Mouse (Mus musculus) induced T-regulatory cell, adult 2 months (primary cell): Measurements from ENCODE around the gene Gm13279.
"Not testable (repeated sequence)": the region's sequence is repeated elsewhere in the genome, so short reads cannot be mapped to it uniquely, and the experiment has no call there.

Source experiments
- DNase-seq: peaks from one replicate; pipeline ENCODE4 v3.0.0-alpha.2; 2012; ENCODE audit warnings: low read depth

Gm13279 gene

DNA sequence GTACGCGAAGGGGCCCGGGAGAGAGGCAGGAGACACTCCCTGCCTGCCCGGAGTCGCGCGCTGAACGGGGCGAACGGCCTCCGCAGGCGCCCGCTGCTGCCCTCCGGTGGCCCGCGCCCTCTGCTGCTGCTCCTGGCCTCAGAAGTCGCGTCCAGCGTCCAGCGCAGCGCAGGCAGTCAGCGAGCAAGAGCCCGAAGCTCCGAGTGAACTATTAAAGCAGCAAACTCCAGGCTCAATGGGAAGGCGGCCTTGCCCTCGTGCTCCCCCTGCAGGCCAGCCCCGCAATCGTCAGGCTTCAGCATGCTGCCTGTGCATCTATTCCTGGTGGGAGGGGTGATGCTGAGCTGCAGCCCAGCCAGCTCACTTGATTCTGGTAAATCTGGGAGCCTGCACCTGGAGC, at the start of gene Gm13279:
Gene Gm13279 (plus strand): TSS at position 301 of the 400 bp plus-strand sequence.
- DNase-seq = not testable (repeated sequence)

GRCm38 (mm10) chr4:88749926-88750325, 47.3 kb upstream of the Gm13279 start:
- no peak for DNase-seq

GRCm38 (mm10) chr4:88754818-88755340, 42.3 kb upstream of the Gm13279 start, which contains the start of gene Gm13271:
Gene Gm13271, plus strand, starts transcription at chr4:88754868.
- DNase-seq = not testable (repeated sequence)

DNA sequence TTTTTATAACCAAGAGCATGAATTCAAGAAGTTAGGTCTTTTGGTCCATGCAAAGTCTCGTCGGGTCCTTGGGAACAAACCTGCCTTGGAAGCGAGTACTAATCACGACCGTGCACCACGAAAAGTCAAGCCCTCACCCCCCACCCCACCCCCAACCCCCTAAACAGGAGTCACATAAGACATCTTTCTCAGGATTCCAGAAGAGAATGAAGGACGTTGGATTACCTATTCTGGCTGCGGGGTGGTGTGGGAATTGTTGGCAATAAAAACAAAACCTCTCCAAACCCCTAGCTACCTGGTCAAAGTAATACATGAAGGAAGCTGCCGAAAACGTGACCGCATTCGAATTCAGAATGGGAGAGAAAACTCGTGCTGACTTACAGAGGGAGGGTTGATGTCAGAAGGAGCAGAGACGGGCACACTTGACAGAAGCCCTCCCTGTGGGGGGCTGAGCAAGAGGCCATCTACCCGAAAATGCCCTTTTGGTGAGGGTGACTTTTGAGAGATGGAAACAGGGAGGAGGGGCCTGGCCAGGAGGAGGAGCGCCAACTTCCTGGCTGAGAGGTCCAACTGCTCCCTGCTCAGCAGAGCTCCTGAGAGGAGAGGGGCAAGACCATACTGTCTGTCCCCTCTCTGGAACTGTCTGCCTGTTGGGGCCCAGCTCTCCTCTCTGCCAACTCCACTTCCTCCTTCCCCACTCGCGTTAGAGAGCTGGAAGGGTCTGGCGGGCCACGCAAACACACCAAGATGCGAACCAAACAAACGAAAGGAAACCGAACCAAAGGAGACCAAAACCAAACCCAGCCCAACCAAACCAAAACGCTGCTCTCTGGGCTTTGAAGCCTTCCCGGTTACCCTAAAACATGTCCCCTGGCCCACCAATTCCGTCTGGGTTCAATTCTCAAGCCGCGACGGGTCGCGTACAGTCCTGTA, 40.4 kb upstream of the Gm13279 start:
- peak; percentile 77 for DNase-seq

GRCm38 (mm10) chr4:88757628-88758031, 39.6 kb upstream of the Gm13279 start:
- peak; percentile 91 for DNase-seq

DNA sequence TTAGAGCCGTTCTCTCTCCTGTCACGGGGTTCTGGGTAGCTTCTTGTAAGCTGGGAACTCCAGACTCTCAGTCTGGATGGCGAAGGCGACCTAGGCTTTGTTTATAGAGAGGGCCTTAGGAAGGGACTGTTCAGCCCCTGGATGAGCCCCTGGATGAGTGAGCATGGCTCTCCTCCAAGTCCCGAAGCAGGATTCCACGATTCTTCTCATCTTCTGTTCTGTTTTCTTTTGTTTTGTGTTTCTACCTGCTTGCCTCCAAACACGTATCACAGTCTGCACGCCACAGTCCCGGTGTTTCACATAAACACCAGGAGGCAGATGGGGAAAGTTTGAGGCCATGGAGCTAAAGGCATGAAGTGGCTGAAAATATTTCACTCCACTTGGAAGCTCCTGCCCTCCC, 38.4 kb upstream of the Gm13279 start:
- DNase-seq = not testable (repeated sequence)

GRCm38 (mm10) chr4:88759610-88760268, 37.5 kb upstream of the Gm13279 start, which contains the start of gene Gm13283:
Gene Gm13283, plus strand, starts transcription at chr4:88760119.
- DNase-seq = not testable (repeated sequence)

- peak; percentile 76 for DNase-seq
Measured at GRCm38 (mm10) chr4:88760431-88760830, 36.8 kb upstream of the Gm13279 start.

DNA sequence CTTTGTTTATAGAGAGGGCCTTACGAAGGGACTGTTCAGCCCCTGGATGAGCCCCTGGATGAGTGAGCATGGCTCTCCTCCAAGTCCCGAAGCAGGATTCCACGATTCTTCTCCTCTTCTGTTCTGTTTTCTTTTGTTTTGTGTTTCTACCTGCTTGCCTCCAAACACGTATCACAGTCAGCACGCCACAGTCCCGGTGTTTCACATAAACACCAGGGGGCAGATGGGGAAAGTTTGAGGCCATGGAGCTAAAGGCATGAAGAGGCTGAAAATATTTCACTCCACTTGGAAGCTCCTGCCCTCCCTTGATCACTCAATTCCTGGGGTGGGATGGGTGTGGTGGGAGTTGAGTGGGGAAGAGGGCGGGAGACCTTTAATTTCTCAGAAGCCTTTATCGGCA, 35.4 kb upstream of the Gm13279 start:
- DNase-seq = not testable (repeated sequence)

GRCm38 (mm10) chr4:88762341-88762740, 34.9 kb upstream of the Gm13279 start:
- not testable (repeated sequence) for DNase-seq

DNA sequence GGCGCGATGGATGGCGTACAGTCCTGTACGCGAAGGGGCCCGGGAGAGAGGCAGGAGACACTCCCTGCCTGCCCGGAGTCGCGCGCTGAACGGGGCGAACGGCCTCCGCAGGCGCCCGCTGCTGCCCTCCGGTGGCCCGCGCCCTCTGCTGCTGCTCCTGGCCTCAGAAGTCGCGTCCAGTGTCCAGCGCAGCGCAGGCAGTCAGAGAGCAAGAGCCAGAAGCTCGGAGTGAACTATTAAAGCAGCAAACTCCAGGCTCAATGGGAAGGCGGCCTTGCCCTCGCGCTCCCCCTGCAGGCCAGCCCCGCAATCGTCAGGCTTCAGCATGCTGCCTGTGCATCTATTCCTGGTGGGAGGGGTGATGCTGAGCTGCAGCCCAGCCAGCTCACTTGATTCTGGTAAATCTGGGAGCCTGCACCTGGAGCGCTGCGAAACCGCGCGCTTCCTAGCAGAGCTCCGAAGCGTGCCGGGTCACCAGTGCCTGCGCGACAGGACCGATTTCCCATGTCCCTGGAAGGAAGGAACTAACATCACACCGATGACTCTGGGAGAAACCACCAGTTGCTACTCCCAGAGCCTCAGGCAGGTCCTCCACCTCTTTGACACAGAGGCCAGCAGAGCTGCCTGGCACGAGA, 33.7 kb upstream of the Gm13279 start:
- peak; percentile 72 for DNase-seq

GRCm38 (mm10) chr4:88773534-88773933, 23.7 kb upstream of the Gm13279 start, which contains the start of gene Gm13290:
Gene Gm13290, plus strand, starts transcription at chr4:88773834.
- DNase-seq = not testable (repeated sequence)

DNA sequence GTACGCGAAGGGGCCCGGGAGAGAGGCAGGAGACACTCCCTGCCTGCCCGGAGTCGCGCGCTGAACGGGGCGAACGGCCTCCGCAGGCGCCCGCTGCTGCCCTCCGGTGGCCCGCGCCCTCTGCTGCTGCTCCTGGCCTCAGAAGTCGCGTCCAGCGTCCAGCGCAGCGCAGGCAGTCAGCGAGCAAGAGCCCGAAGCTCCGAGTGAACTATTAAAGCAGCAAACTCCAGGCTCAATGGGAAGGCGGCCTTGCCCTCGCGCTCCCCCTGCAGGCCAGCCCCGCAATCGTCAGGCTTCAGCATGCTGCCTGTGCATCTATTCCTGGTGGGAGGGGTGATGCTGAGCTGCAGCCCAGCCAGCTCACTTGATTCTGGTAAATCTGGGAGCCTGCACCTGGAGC, 20.6 kb upstream of the Gm13279 start, which contains the start of gene Gm13289:
Gene Gm13289 (plus strand): TSS at position 301 of the 400 bp plus-strand sequence.
- DNase-seq = not testable (repeated sequence)

DNA sequence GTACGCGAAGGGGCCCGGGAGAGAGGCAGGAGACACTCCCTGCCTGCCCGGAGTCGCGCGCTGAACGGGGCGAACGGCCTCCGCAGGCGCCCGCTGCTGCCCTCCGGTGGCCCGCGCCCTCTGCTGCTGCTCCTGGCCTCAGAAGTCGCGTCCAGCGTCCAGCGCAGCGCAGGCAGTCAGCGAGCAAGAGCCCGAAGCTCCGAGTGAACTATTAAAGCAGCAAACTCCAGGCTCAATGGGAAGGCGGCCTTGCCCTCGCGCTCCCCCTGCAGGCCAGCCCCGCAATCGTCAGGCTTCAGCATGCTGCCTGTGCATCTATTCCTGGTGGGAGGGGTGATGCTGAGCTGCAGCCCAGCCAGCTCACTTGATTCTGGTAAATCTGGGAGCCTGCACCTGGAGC, 17.6 kb upstream of the Gm13279 start, which contains the start of gene Gm13272:
Gene Gm13272 (plus strand): TSS at position 301 of the 400 bp plus-strand sequence.
- DNase-seq = not testable (repeated sequence)

GRCm38 (mm10) chr4:88780320-88780719, 16.9 kb upstream of the Gm13279 start:
- not testable (repeated sequence) for DNase-seq

DNA sequence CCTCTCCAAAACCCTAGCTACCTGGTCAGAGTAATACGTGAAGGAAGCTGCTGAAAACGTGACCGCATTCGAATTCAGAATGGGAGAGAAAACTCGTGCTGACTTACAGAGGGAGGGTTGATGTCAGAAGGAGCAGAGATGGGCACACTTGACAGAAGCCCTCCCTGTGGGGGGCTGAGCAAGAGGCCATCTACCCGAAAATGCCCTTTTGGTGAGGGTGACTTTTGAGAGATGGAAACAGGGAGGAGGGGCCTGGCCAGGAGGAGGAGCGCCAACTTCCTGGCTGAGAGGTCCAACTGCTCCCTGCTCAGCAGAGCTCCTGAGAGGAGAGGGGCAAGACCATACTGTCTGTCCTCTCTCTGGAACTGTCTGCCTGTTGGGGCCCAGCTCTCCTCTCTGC, 15.4 kb upstream of the Gm13279 start, which contains the start of gene Ifnz:
Gene Ifnz (plus strand): TSS at position 301 of the 400 bp plus-strand sequence.
- not testable (repeated sequence) for DNase-seq

DNA sequence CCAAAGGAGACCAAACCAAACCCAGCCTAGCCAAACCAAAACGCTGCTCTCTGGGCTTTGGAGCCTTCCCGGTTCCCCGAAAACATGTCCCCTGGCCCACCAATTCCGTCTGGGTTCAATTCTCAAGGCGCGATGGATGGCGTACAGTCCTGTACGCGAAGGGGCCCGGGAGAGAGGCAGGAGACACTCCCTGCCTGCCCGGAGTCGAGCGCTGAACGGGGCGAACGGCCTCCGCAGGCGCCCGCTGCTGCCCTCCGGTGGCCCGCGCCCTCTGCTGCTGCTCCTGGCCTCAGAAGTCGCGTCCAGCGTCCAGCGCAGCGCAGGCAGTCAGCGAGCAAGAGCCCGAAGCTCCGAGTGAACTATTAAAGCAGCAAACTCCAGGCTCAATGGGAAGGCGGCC, 14.9 kb upstream of the Gm13279 start:
- not testable (repeated sequence) for DNase-seq

DNA sequence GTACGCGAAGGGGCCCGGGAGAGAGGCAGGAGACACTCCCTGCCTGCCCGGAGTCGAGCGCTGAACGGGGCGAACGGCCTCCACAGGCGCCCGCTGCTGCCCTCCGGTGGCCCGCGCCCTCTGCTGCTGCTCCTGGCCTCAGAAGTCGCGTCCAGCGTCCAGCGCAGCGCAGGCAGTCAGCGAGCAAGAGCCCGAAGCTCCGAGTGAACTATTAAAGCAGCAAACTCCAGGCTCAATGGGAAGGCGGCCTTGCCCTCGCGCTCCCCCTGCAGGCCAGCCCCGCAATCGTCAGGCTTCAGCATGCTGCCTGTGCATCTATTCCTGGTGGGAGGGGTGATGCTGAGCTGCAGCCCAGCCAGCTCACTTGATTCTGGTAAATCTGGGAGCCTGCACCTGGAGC, 11.8 kb upstream of the Gm13279 start, which contains the start of gene Gm13276:
Gene Gm13276 (plus strand): TSS at position 301 of the 400 bp plus-strand sequence.
- not testable (repeated sequence) for DNase-seq

GRCm38 (mm10) chr4:88788402-88788801, 8.8 kb upstream of the Gm13279 start, which contains the start of gene Gm13277:
Gene Gm13277, plus strand, starts transcription at chr4:88788632.
- not testable (repeated sequence) for DNase-seq

GRCm38 (mm10) chr4:88791250-88791649, 5.9 kb upstream of the Gm13279 start, which contains the start of gene Gm13278:
Gene Gm13278, plus strand, starts transcription at chr4:88791550.
- DNase-seq = not testable (repeated sequence)
